Mouse (Mus musculus) embryonic facial prominence, embryonic 10.5 days (tissue): Measurements from ENCODE around the gene Prpf8. TPM values are rescaled to one million over a fixed set of nuclear protein-coding genes. Genes with fewer than 3 reads are reported as not detected.
A peak's percentile ranks its signal among the peaks of the same experiment; 100 is the strongest.

Experiments used
- DNase-seq: peaks from one replicate; pipeline ENCODE4 v3.0.0-alpha.2; 2017; ENCODE audit warnings: low spot score
- H3K27ac ChIP-seq: fragments of 300-500 bp; sonication (generic); replicated peaks from 2 replicates; pipeline ENCODE4 v1.5.1; 2016; ENCODE audit warnings: mild to moderate bottlenecking
- H3K27me3 ChIP-seq: fragments of 300-500 bp; sonication (generic); replicated peaks from 2 replicates; pipeline ENCODE4 v1.6.1; 2016; ENCODE audit warnings: low read depth, mild to moderate bottlenecking; ENCODE audit not compliant: poor library complexity, severe bottlenecking
- H3K36me3 ChIP-seq: fragments of 300-500 bp; sonication (generic); replicated peaks from 2 replicates; pipeline ENCODE4 v1.6.1; 2016; ENCODE audit warnings: mild to moderate bottlenecking, moderate library complexity
- H3K4me1 ChIP-seq: fragments of 300-500 bp; sonication (generic); 2 replicates; pipeline ENCODE4 v1.6.1; 2016
- H3K4me3 ChIP-seq: fragments of 300-500 bp; sonication (generic); 2 replicates; pipeline ENCODE4 v1.5.1; 2016; ENCODE audit warnings: mild to moderate bottlenecking, moderate library complexity
- H3K9me3 ChIP-seq: fragments of 300-500 bp; sonication (generic); 2 replicates; pipeline ENCODE4 v1.6.1; 2016; ENCODE audit warnings: mild to moderate bottlenecking
- WGBS: fragments of 180-500 bp; shearing (Covaris S2); methylation state at CpG from one replicate; pipeline ENCODE4 v1.1.7; 2016; 5-methylcytosine and 5-hydroxymethylcytosine counted together
- polyA plus RNA-seq: library from polyadenylated mRNA; unstranded; fragments of >200 nt; fragmentation: Nextera tagmentation; extraction: Ambion mirVana; gene quantifications from 2 replicates; pipeline ENCODE4 v1.2.1, GENCODE M21; 2016

Gene Prpf8
- polyA plus RNA-seq, 1 experiment from 2014 or later: 74.0 TPM

GRCm38 (mm10) chr11:75512301-75513018 lies 25.8 kb downstream of the Prpf8 start:
- 78% methylated on average over 9 of the region's 9 CpGs for WGBS
- H3K4me1 ChIP-seq: peaks cover 34% of the 10 kb centered on the region
- DNase-seq: no peak
- H3K27ac ChIP-seq: no peak overlapping the region
- H3K27me3 ChIP-seq: no peaks in the 10 kb centered on the region
- H3K4me3 ChIP-seq: 0 out of 2 replicates have a peak overlapping the region, but pooled peaks have one; percentile 2
- peaks cover 45% of the 10 kb centered on the region for H3K36me3 ChIP-seq
- no peaks in the 10 kb centered on the region for H3K9me3 ChIP-seq

GRCm38 (mm10) chr11:75513336-75513735 lies 26.7 kb downstream of the Prpf8 start, which contains the start of gene Scarf1:
Gene Scarf1, plus strand, starts transcription at chr11:75513540.
- peaks cover 37% of the 10 kb centered on the region for H3K36me3 ChIP-seq
- DNase-seq: no peak
- peaks cover 32% of the 10 kb centered on the region for H3K4me1 ChIP-seq
- peak within 1 kb of the TSS; percentile 2; the same call in 1 of the 2 replicates for H3K27ac ChIP-seq
- H3K27me3 ChIP-seq: no peaks in the 10 kb centered on the region
- WGBS: 55% methylated on average over 8 of the region's 8 CpGs
- no peaks in the 10 kb centered on the region for H3K9me3 ChIP-seq
- H3K4me3 ChIP-seq: peak within 1 kb of the TSS; percentile 2; the same call in 1 of the 2 replicates

GRCm38 (mm10) chr11:75515186-75515585 lies 28.6 kb downstream of the Prpf8 start:
- 93% methylated on average over 25 of the region's 25 CpGs for WGBS
- Histone ChIP-seq H3K4me1 (peaks cover 14% of the 10 kb centered on the region), H3K27ac (no peak overlapping the region)

GRCm38 (mm10) chr11:75519834-75520633 lies 33.4 kb downstream of the Prpf8 start:
- H3K9me3 ChIP-seq: no peaks in the 10 kb centered on the region
- 81% methylated on average over 15 of the region's 15 CpGs for whole genome bisulfite sequencing
- DNase-seq: no peak
- 0 out of 2 replicates have a peak, but pooled peaks cover 3% of the 10 kb centered on the region for H3K36me3 ChIP-seq
- H3K4me3 ChIP-seq: no peak overlapping the region
- H3K27ac ChIP-seq: no peak overlapping the region
- no peaks in the 10 kb centered on the region for H3K27me3 ChIP-seq
- H3K4me1 ChIP-seq: no peaks in the 10 kb centered on the region

More at GRCm38 (mm10) chr11:75515186-75515585, 28.6 kb downstream of the Prpf8 start:
- H3K36me3 ChIP-seq: peaks cover 21% of the 10 kb centered on the region
- no peak overlapping the region for H3K4me3 ChIP-seq
- no peaks in the 10 kb centered on the region for H3K27me3 ChIP-seq
- no peak for DNase-seq
- H3K9me3 ChIP-seq: no peaks in the 10 kb centered on the region

- WGBS: 86% methylated on average over 4 of the region's 4 CpGs
- no peaks in the 10 kb centered on the region for H3K27me3 ChIP-seq
Measured at GRCm38 (mm10) chr11:75521609-75522008, 35.0 kb downstream of the Prpf8 start.

GRCm38 (mm10) chr11:75522793-75523192 lies 36.2 kb downstream of the Prpf8 start:
- H3K27me3 ChIP-seq: no peaks in the 10 kb centered on the region
- no peak overlapping the region for H3K4me3 ChIP-seq
- no peaks in the 10 kb centered on the region for H3K9me3 ChIP-seq
- H3K36me3 ChIP-seq: no peaks in the 10 kb centered on the region
- WGBS: 87% methylated on average over 2 of the region's 2 CpGs
- no peak overlapping the region for H3K27ac ChIP-seq
- no peaks in the 10 kb centered on the region for H3K4me1 ChIP-seq
- DNase-seq: no peak

More at GRCm38 (mm10) chr11:75521609-75522008, 35.0 kb downstream of the Prpf8 start:
- Histone ChIP-seq H3K4me3 (no peak overlapping the region), H3K4me1 (no peaks in the 10 kb centered on the region), H3K9me3 (no peaks in the 10 kb centered on the region), H3K27ac (no peak overlapping the region), H3K36me3 (no peaks in the 10 kb centered on the region)
- no peak for DNase-seq

- 83% methylated on average over 15 of the region's 15 CpGs for WGBS
- no peak overlapping the region for H3K4me3 ChIP-seq
- DNase-seq: no peak
Measured at GRCm38 (mm10) chr11:75525531-75526125, 39.0 kb downstream of the Prpf8 start.

GRCm38 (mm10) chr11:75526943-75527342 lies 40.3 kb downstream of the Prpf8 start:
- H3K4me3 ChIP-seq: no peak overlapping the region
- H3K9me3 ChIP-seq: no peaks in the 10 kb centered on the region
- H3K4me1 ChIP-seq: peaks cover 5% of the 10 kb centered on the region
- DNase-seq: no peak
- WGBS: 90% methylated on average over 6 of the region's 6 CpGs
- no peaks in the 10 kb centered on the region for H3K27me3 ChIP-seq
- H3K36me3 ChIP-seq: no peaks in the 10 kb centered on the region
- no peak overlapping the region for H3K27ac ChIP-seq

More at GRCm38 (mm10) chr11:75525531-75526125, 39.0 kb downstream of the Prpf8 start:
- Histone ChIP-seq H3K27me3 (no peaks in the 10 kb centered on the region), H3K27ac (no peak overlapping the region), H3K9me3 (no peaks in the 10 kb centered on the region), H3K4me1 (no peaks in the 10 kb centered on the region), H3K36me3 (no peaks in the 10 kb centered on the region)

- no peak overlapping the region for H3K4me3 ChIP-seq
- H3K27me3 ChIP-seq: peaks cover 12% of the 10 kb centered on the region; the same call in 1 of the 2 replicates
- WGBS: 53% methylated on average over 4 of the region's 4 CpGs
- H3K36me3 ChIP-seq: no peaks in the 10 kb centered on the region
- no peaks in the 10 kb centered on the region for H3K9me3 ChIP-seq
- H3K27ac ChIP-seq: no peak overlapping the region
- DNase-seq: no peak
- peaks cover 15% of the 10 kb centered on the region for H3K4me1 ChIP-seq
Measured at GRCm38 (mm10) chr11:75529771-75530170, 43.2 kb downstream of the Prpf8 start.

GRCm38 (mm10) chr11:75530325-75530724 lies 43.7 kb downstream of the Prpf8 start:
- peak; percentile 97 for DNase-seq
- H3K27me3 ChIP-seq: peaks cover 12% of the 10 kb centered on the region; the same call in 1 of the 2 replicates
- no peaks in the 10 kb centered on the region for H3K9me3 ChIP-seq
- WGBS: 1% methylated on average over 10 of the region's 10 CpGs
- H3K36me3 ChIP-seq: no peaks in the 10 kb centered on the region
- peaks cover 21% of the 10 kb centered on the region for H3K4me1 ChIP-seq
- peak overlapping the region; percentile 69 for H3K4me3 ChIP-seq
- H3K27ac ChIP-seq: peak overlapping the region; percentile 96

- under 1% methylated on average over 31 of the region's 31 CpGs for WGBS
- Histone ChIP-seq H3K27me3 (peaks cover 12% of the 10 kb centered on the region; the same call in 1 of the 2 replicates), H3K4me1 (peaks cover 24% of the 10 kb centered on the region), H3K9me3 (no peaks in the 10 kb centered on the region), H3K4me3 (peak overlapping the region; percentile 69), H3K36me3 (no peaks in the 10 kb centered on the region), H3K27ac (peak overlapping the region; percentile 96)
- no peak for DNase-seq
Measured at GRCm38 (mm10) chr11:75530845-75531373, 44.3 kb downstream of the Prpf8 start.
